Mouse (Mus musculus) thymus, adult 2 months (tissue): ENCODE results near the gene Ppm1h. TPM values are rescaled to one million over a fixed set of nuclear protein-coding genes. Genes with fewer than 3 reads are reported as not detected.

Experiments used
- DNase-seq: peaks from one replicate; pipeline ENCODE4 v3.0.0; 2021
- H3K27ac ChIP-seq: fragments of 200-500 bp; 2 replicates; pipeline ENCODE4 v1.5.1; 2012; ENCODE audit warnings: low read length, control low read depth; ENCODE audit not compliant: control insufficient read depth, insufficient read depth
- H3K27me3 ChIP-seq: fragments of 200-500 bp; 2 replicates; pipeline ENCODE4 v1.6.1; 2012; ENCODE audit warnings: mild to moderate bottlenecking, low read length, moderate library complexity, mixed read lengths; ENCODE audit not compliant: control insufficient read depth, insufficient read depth
- H3K36me3 ChIP-seq: fragments of 200-500 bp; 2 replicates; pipeline ENCODE4 v1.6.1; 2012; ENCODE audit warnings: mild to moderate bottlenecking, low read length, moderate library complexity; ENCODE audit not compliant: control insufficient read depth, insufficient read depth
- H3K4me1 ChIP-seq: fragments of 200-500 bp; replicated peaks from 2 replicates; pipeline ENCODE4 v1.6.1; 2012; ENCODE audit warnings: low read length; ENCODE audit not compliant: control insufficient read depth, insufficient read depth
- H3K4me3 ChIP-seq: fragments of 200-500 bp; 2 replicates; pipeline ENCODE4 v1.5.1; 2012; ENCODE audit warnings: mild to moderate bottlenecking, low read length, control low read depth, moderate library complexity; ENCODE audit not compliant: control insufficient read depth, insufficient read depth
- CTCF ChIP-seq: fragments of 200-500 bp; IDR thresholded peaks from 2 replicates; pipeline ENCODE4 v1.5.1; 2012; ENCODE audit warnings: mild to moderate bottlenecking, control low read depth, low read length, moderate library complexity, borderline replicate concordance; ENCODE audit not compliant: control insufficient read depth, poor library complexity, insufficient read depth; ENCODE audit errors: extremely low read depth
- POLR2A ChIP-seq: fragments of 200-500 bp; IDR thresholded peaks from 2 replicates; pipeline ENCODE4 v1.6.1; 2012; ENCODE audit warnings: mild to moderate bottlenecking, low read length, control low read depth, moderate library complexity; ENCODE audit not compliant: control insufficient read depth, poor library complexity, insufficient read depth; ENCODE audit errors: extremely low read depth
- WGBS: fragments of 180-500 bp; shearing (Covaris S2); methylation state at CpG from one replicate; pipeline ENCODE4 v1.1.7; 2018; 5-methylcytosine and 5-hydroxymethylcytosine counted together
- polyA plus RNA-seq: library from polyadenylated mRNA; depleted of rRNA; stranded (reverse); fragments of >200 nt; gene quantifications from 2 replicates; pipeline ENCODE4 v1.2.3, GENCODE M21; 2012

The Ppm1h gene
- polyA plus RNA-seq, 1 experiment = 61.7 TPM

GRCm38 (mm10) chr10:122807127-122808105, 128.9 kb downstream of the Ppm1h start:
- peak; percentile 79 for DNase-seq
- Histone ChIP-seq H3K27ac (peak overlapping the region; percentile 21; the same call in 1 of the 2 replicates), H3K4me3 (no peak overlapping the region), H3K4me1 (peaks cover 19% of the 10 kb centered on the region), H3K27me3 (no peaks in the 10 kb centered on the region), H3K36me3 (peaks cover 14% of the 10 kb centered on the region; the same call in 1 of the 2 replicates)
- WGBS = 34% methylated on average over 9 of the region's 9 CpGs
- no peak for TF ChIP-seq CTCF
- TF ChIP-seq POLR2A = no peak

GRCm38 (mm10) chr10:122808186-122808585, 129.6 kb downstream of the Ppm1h start:
- no peak overlapping the region for H3K27ac ChIP-seq
- H3K4me1 ChIP-seq = peaks cover 13% of the 10 kb centered on the region
- peaks cover 9% of the 10 kb centered on the region; the same call in 1 of the 2 replicates for H3K36me3 ChIP-seq
- no peak for DNase-seq
- no peaks in the 10 kb centered on the region for H3K27me3 ChIP-seq
- TF ChIP-seq CTCF = no peak
- no peak for TF ChIP-seq POLR2A
- 91% methylated on average over 4 of the region's 4 CpGs for WGBS
- H3K4me3 ChIP-seq = no peak overlapping the region

DNA sequence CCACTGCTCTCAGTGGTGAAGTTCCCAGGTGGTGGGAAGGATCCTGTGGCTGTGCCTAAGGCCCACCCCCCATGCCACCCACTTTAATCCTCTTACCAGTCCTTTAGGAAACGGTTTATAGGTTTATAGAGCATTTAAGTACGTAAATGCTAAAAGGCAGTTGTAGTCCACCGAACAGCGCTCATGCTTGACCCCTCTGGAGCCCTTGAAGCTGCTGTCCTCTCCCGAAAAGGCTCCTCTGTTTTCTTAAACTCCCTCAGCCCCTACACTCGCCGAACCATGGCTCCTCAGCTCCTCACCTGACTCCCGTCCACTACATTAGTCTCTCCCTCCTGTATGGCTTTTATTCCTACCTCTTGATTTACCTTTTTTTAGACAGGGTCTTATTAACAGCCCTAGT, 131.3 kb downstream of the Ppm1h start:
- WGBS = 98% methylated on average over 8 of the region's 8 CpGs
- no peak overlapping the region for H3K4me3 ChIP-seq
- H3K36me3 ChIP-seq = peaks cover 3% of the 10 kb centered on the region; the same call in 1 of the 2 replicates
- H3K27me3 ChIP-seq = no peaks in the 10 kb centered on the region
- no peak for DNase-seq
- H3K27ac ChIP-seq = no peak overlapping the region
- TF ChIP-seq CTCF (no peak), POLR2A (no peak)
- H3K4me1 ChIP-seq = peaks cover 18% of the 10 kb centered on the region

DNA sequence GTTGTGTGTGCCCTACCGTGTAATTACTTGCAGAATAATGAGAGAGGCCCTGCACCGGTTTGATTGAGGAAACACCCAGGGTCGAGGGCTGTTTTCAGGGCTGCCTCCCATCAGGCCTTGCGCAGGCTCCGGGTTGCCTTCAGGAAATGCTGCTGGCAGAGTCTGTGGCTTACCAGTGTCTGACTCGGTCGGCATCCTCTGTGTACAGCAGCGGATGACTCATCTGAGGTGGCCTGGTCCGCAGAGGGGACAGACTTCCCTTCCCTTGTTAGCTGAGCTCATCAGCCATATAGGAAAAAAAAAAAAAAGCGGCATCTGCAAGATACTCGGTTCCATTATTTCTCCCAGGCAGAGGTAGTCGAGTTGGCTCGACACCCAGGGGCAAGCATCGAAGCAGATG, 136.5 kb downstream of the Ppm1h start:
- Histone ChIP-seq H3K4me3 (peak overlapping the region; percentile 37), H3K36me3 (peaks cover 6% of the 10 kb centered on the region; the same call in 1 of the 2 replicates), H3K27ac (peak overlapping the region; percentile 82), H3K27me3 (no peaks in the 10 kb centered on the region), H3K4me1 (peaks cover 18% of the 10 kb centered on the region)
- peak; percentile 85 for DNase-seq
- WGBS = 6% methylated on average over 14 of the region's 14 CpGs
- TF ChIP-seq POLR2A = 0 out of 2 replicates have a peak, but pooled peaks have one; percentile 26
- no peak for TF ChIP-seq CTCF

DNA sequence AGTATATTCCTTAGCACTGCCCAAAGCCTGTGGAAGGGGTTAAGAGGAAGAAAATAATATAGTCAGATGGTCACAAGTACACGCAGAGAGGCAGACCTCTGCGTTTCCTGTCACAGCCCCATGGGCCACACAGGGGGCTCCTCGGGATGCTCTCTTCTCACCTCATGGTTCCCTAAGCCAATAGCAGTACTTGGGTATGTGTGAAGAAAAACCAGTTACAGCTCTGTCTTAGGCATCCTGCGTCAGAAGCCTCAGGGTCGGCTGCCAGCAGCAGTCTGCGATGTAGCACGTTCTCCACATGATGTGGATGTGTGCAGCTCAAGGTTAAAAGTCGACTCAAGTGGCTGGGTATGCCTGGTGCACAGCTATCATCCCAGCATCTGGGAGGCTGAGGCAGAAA, 139.2 kb downstream of the Ppm1h start:
- TF ChIP-seq POLR2A = no peak
- no peak for TF ChIP-seq CTCF
- Histone ChIP-seq H3K27ac (no peak overlapping the region), H3K27me3 (no peaks in the 10 kb centered on the region), H3K36me3 (peaks cover 6% of the 10 kb centered on the region; the same call in 1 of the 2 replicates), H3K4me3 (no peak overlapping the region), H3K4me1 (peaks cover 18% of the 10 kb centered on the region)
- WGBS = 48% methylated on average over 8 of the region's 8 CpGs
- DNase-seq = no peak

DNA sequence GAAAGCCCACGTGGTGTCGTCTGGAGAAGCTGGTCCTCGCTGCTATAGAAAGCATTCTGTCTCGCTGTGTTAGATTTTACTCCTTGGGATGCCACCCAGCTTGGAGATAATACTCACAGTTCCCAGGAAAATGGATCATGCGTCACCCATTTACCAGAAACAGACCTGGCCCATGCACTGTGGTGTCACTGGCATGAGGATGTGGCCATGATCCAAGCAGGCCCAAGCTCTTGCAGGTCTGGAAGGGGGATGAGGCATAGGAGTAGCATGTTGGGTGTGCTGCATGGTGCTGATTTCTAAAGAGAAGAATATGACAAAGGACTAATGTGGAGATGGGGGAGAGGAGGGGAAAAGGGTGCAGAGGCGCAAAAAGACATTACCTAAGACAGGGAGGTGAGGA, 141.2 kb downstream of the Ppm1h start:
- TF ChIP-seq CTCF = no peak
- TF ChIP-seq POLR2A = no peak
- 97% methylated on average over 6 of the region's 6 CpGs for WGBS

More for the DNA sequence above, 141.2 kb downstream of the Ppm1h start:
- Histone ChIP-seq H3K4me3 (no peak overlapping the region), H3K27ac (no peak overlapping the region), H3K4me1 (peaks cover 13% of the 10 kb centered on the region), H3K27me3 (no peaks in the 10 kb centered on the region), H3K36me3 (peaks cover 6% of the 10 kb centered on the region; the same call in 1 of the 2 replicates)
- DNase-seq = no peak
